Mouse (Mus musculus) layer of hippocampus, postnatal 10 days (tissue): ENCODE data around the gene Limk2. TPM values are rescaled to one million over a fixed set of nuclear protein-coding genes. Genes with fewer than 3 reads are reported as not detected.
A peak's percentile ranks its signal among the peaks of the same experiment; 100 is the strongest.

Experiments used
- DNase-seq, 2 experiments: peaks; one replicate each; pipeline ENCODE4 v3.0.0; 2021; ENCODE audit warnings: low spot score in 2 of 2
- long read RNA-seq: library from polyadenylated mRNA; stranded (forward); transcript quantifications from one replicate; pipeline ENCODE4 v2.0.0, GENCODE M21; 2023
- total RNA-seq, 2 experiments: library from RNA; stranded (reverse); gene quantifications; 2 replicates each; pipeline ENCODE4 v1.2.3; 2021

The Limk2 gene
- total RNA-seq: 100 to 1,000 TPM; 108 to 126 TPM
- long read RNA-seq, transcript Limk2-203 (15 exons, 3,693 nt): major isoform, 14 of 58 reads
- long read RNA-seq, partial matches to known transcripts: 19 of 58 reads
- long read RNA-seq, other reads (novel, unspliced or antisense): 22 of 58 reads

DNA sequence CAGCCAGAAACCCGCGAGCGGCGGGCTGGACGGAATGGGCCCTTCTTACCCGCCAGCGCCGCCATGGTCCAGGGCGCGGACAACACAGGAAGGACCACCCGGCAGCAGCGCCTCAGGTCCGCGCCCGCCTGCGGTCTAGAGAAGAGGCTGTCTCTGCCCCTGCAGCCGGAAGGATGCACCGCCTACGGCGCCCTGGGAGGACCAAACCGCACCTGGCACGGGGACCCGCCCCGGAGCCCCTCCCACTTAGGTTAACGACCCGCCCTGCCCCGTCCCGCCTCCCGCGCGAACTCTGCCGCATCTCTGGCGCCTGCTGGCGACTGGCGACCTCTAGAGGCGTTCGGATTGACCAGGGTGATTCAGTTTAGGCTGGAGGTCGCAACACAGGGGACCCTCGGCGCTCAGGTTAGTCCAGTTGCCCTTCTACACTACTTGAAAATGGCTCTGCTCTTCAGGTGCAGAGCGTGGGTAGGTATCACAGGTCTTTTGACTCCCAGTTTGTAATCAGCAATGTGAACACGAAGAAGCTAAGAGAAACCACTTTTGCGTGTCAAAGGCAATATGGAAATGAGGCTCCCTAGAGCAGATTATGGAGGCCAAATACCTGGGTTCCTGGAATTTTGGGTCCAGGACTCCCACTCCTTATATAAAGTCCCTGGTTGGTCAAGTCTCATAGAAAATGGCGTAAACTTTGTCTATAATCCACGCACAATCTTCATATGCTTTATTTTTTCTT, at the start of gene Limk2:
Gene Limk2 (minus strand): TSS at position 193 of the 736 bp plus-strand sequence.
- peak; percentile 82 to 89 for DNase-seq

DNA sequence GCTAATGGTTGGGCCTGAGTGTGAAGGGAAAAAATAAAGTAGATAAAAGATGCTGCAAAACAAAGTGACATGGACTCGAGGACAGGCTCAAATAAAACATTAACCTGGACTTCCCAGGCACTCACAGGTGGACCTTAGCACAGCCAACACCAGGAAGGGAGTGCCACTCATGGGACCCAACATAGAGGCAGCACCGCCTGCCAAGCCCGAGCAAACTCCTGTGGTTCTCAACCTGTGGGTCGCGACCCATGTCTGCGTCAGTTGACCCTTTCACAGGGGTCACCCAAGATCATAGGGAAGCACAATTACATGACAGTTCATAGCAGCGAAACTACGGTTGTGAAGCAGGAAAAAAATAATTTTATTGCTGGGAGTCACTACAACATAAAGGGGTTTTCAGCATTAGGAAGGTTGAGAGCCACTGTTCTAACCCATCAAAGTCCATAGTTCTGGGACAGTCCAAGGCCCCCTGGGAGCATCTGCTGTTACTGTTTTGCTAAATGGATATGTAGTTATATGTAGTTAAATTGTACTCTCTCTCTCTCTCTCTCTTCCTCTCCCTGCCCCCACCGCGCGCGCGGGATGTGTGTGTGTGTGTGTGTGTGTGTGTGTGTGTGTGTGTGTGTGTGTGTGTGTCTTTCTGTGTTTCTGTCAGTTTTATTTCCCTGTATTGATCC, 49.6 kb upstream of the Limk2 start:
- DNase-seq: no peak

DNA sequence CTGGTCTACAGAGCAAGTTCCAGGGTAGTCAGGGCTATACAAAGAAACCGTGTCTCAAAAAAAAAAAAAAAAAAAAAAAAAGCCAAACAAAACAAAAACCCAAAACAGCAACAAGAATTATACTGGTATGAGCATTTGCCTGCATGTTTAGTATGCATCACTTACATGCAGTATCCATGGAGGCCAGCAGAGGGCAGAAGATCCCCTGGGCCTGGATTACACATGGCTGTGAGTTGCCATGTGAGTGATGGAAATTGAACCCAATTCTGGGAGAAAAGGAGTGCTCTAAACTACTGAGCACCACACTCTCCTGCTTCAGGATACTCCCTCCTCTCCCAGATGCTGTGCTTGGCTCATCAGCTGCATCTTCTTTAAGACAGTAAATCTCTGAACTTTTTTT, 47.4 kb upstream of the Limk2 start:
- DNase-seq: peak; percentile 83 to 84

DNA sequence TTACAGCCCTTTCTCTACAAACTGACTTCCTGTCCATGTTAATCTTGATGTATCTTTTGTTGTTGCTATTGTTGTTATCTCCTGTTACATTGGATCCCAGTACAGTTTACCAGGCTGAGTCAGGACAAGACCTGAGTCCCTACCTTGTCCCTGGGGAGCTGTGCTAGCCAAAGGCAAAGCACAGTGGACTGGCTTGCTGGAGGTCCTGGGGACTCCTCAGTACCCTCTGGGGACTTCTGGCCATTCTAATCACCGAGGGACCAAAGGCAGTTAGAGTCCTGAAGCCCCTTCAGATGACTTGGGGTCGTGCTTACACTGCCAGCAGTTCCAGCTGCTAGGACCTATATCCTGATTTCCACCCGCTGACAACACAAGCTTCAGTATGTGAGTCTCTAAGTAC, 45.5 kb upstream of the Limk2 start:
- DNase-seq: no peak

DNA sequence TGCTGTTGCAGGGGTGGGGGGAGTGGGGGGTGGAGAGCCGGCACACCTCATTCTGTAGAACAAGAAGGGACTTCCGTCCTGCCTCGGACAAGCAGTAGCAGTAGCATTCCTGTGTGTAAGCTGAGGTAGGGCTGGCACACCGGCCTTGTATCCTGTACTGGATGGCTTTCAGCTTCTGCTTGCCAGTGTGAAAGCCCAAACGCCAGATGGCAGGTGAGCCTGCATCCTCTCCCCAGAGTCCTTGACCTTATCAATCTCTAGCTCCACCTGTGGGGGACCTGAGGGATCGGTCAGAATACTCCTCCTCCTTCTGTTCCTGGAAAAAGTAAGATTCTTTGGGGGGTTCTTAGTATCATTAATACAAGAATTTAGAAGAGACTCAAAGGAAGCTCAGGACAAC, 44.5 kb upstream of the Limk2 start:
- no peak for DNase-seq

DNA sequence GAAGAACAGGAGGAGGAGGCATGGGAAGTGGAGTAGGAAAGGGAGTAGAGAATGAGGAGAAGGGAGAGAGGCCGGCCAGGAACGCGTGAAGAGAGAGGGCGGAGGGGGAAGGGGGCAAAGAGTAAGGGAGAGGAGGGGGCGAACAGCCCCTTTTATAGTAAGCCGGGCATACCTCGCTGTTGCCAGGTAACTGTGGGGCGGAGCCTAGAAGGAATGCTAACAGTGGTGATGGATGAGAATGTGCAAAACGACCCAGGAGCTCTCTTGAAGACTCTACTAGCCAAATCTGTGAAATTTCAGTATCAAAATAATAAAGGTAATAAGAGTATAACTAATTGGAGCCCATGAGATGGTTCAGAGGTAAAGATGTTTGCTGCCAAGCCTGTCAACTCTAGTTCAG, 43.8 kb upstream of the Limk2 start:
- peak; percentile 23 to 29 for DNase-seq

DNA sequence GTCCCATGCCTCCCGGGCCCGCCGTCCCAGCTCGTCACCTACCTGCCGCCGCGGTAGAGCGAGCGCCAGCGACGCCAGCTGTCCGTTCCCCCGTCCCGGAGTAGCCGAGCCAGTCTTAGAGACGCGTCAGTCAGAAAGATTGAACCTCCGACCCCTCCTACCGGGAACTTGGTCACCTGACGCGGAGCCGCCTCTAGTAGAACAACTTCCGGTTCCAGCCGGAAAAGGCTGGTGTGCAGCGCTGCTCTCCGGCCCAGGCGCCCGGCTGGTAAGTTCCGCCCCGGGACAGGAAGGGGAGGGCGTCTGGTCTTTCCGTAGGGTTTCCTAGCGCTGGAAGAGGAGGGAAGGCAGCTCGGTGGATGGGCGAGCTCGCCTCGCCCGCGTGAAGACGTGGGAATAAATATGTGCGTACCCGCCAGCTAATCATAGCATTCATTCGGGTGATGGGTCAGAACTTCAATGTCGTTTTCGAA, 43.2 kb upstream of the Limk2 start, which contains the start of gene Rnf185:
Gene Rnf185 (minus strand): TSS at position 197 of the 473 bp plus-strand sequence.
- DNase-seq: peak; percentile 90 to 93

DNA sequence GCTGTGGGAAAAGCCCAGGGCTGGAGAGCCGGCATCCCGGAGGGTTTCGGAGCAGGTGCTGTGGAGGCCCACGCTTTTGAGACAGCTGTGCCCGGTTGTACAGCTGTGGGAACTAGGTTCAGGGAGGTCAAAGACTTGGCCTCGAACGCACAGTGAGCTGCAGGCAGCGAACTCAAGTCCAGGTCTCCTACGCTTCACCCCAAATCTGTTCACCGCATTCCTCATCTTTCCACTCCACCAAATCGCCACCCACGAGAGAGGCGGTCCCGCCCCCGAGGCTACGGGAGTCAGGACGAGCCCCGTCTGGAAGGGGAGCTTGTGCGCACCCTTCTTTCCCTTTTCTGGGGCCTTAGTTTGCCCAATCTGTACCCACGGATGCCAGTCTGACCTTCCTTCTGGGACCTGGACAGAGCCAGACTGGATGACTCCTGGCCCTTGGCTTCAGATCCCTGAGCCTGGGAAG, 42.7 kb upstream of the Limk2 start:
- DNase-seq: no peak

DNA sequence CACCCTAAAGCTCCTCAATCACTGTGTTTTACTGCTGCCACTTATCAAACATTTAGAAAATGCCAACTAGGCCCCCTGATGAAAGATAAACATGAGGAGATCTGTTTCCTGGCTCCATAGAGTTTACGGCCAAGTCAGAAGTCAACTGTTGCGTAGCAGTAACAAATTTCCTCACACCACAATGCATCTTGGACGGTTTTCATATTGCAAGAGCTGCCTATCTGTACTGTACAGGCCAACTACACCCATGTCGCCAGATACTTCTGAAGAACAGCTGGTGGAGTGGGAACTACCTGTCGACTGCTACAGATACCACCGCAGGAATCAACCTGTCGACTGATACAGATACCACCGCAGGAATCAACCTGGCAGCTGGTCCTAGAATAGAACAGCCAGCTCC, 35.9 kb upstream of the Limk2 start:
- DNase-seq: no peak

DNA sequence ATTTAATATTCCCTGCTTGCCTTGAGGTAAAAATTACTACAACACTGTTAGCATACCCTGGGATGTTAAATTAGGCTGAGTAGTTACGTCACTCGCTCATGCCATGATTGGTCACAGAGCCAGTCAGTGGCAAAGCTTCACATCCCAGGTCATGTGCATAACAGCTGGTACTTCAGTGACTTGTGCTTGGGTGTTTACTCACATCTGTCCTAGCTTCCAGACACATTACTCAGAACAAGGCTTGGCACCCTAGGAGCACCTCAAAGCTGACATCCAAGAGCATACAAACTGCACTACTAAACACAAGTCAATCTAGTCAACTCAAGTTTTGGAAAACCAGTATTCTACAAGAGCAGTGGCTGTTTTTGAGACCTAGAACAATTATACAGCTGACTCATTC, 34.1 kb upstream of the Limk2 start:
- DNase-seq: no peak

DNA sequence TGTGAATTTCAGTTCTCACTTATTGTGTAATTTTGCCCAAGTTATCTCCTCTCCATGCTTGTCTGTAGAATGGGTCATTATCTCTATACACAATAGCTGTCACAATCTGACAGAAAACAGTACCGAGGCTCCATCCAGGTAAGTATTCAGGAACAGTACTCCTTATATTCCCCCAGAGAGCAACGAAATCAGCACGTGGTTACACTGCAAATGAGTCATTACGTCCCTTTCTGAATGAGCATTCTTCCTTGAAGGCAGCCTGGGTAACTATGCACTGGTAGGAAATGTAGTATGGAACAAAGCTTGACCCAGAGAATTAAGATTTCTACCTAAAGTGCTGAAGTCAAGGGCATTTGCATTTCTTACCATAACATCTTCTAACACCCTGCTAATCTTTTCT, 33.7 kb upstream of the Limk2 start:
- DNase-seq: no peak

DNA sequence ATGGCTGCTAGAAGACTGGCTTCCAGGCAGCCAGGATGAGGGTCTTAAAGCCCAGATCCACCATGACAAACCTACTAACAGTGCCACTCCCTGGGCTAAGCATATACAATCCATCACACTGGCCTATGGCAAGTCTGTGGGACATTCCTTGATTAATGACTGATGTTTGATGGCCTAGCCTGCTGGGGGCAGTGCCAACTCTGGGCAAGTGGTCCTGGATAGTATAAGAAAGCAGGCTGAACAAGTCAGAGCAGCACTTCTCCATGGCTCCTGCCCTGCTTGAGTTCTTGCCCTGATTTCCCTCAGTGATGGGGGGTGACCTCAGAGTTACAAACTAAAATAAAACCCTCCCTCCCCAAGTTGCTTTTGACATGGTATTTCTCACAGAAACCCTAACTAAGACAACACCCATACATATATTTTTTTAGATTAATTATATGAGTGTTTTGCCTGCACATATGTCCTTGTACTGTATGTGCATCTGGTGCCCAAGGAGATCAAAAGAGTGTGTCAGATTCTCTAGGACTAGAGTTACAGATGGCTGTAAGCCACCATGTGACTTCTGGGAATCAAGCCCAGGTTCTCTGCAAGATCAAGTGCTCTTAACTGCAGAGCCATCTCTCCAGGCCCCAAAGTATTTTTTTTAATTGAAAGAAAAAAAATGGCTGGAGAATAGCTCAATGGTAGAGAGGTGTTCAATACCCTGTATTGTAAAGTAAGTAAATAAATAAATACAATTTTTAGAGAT, 32.9 kb upstream of the Limk2 start:
- DNase-seq: no peak

DNA sequence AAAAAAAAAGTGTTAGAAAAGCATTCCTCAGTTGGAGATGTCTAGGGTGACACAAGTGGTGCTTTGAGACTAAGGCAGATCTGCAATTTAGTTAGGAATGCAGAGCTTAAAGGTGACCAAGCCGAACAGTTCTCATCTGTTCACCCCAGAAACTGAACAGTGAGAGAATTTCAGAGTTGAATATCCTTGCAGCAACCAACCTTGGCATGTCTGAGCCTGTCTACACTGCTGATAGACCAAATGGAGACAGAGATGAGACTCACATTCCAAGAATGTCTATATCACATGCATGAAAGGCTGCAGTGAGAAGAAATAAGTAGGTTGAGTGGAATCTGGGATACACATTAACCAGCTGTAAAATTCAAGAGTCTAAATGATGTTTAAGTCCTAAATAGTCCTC, 28.6 kb upstream of the Limk2 start:
- no peak for DNase-seq

DNA sequence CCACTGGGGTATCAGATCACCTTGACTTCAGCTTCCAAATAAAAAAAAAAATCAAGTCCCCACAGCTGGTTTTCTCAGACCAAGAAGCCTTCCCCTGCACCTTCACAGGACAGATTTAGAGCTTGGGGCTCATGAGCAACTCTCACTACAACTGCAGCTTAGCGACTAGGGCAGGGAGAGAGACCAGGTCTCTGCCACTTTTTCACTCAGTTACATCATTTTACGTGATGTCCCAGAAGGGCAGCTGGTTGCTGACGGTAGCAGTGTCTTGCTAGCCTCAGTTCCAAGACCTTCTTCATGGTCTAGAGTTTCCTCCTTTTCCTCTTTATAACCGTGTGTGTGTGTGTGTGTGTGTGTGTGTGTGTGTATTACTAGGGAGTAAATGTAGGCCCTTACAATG, 24.8 kb upstream of the Limk2 start:
- DNase-seq: no peak

DNA sequence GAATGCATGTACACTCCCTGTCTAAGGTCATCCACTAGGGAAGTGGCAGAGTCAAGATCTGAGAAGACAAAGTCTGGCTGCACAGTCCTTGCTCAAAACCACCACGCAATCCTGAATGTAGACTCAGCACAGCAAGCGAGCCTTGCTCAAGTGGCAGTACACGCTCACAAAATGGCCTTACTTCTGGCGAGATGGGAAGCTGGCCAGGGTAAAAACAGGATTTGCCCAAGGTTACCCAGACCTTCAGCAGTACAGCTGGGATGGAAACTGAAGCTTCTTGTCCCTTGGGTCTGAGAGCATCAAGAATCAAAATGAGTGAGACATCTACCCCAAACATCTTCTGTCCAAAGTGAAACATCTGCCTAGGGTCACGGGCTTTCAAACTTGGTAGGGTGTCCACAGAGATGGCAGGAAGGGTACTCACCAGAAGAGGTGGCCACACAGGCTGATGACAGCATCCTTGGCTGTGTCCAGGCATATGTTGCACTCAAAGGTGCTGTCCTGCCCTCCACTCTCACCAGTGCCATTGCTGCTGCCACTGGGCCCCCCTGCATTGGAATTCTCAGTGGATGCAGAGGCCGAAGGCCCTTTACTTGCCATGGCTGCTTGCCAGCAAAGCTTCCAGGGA, 23.1 kb upstream of the Limk2 start:
- DNase-seq: no peak

DNA sequence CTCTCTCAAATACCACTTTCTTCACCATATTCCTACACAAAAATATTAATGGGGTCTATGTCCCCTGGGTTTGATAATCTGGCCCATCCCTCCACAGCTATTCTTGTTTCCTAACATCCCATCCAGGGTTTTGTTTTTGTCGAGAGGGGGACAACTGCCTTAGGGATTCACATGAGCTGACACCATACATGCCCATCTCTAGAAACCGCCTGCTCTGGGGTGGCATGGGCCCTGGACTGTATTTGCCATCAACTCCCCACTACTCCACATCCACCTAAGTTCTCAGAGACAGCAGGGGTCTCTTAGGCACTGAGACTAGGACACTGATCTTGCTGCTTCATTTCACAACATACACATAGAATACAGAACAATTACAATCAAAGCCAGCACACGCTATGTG, 22.5 kb upstream of the Limk2 start:
- no peak for DNase-seq

DNA sequence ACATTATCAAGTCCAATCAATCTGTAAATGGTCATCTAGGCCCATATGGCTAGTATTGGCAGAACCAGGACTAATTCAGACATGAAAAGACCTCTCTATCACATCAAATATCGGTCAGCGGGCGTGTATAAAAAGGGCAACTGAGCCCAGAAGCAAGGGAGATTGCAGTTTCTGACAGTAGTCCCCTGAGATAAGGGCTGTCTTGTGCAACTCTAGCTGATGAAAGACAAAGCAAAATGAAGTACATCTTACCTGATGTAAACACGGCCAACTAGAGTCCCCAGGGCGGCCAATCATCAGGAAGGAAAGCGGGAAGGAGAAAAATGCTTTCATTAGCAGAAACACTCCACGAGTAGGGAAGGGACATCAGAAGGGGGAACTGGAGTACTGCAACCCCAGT, 19.6 kb upstream of the Limk2 start:
- no peak for DNase-seq

DNA sequence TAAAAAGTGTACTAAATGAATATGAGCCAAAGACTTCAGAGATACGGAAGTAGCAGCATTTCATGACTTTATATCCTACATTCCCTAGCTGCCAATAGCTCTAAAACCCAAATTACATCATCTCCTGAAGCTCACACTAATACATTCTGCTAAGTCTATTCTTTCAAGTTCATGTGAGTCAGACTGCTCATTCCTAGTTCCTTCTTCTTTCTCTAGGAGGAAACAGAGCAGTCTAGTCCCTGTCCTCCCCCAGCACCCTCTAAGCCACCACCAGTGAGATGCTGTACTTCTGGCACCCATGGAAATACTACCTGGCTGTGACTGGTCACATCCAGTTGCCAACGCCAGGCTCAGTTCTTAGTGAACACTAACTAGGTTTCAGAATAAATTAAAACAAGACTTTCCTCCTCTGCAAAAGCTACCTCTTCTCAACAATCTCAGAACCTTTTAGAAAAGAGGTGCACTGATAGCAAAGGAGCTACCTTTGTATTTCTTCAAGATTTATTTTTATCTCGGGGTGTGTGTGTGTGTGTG, 18.8 kb upstream of the Limk2 start:
- DNase-seq: no peak

DNA sequence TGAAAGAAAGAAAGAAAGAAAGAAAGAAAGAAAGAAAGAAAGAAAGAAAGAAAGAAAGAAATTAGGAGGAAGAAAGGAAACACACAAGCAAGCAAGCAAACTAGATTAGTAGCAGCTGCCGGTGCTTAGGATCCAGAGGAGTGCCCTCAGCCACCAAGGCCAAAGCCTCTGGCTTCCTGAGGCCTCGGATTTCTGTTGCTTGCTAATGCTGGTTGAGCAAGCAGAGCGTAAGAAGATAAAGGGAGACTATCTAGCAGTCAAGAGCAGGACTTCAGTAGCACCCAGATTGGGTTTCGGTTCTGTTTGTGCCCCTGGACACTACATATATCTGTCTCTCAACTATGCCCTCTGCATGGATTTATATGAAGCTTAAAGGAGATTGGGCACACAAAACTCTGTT, 13.3 kb upstream of the Limk2 start:
- DNase-seq: no peak

DNA sequence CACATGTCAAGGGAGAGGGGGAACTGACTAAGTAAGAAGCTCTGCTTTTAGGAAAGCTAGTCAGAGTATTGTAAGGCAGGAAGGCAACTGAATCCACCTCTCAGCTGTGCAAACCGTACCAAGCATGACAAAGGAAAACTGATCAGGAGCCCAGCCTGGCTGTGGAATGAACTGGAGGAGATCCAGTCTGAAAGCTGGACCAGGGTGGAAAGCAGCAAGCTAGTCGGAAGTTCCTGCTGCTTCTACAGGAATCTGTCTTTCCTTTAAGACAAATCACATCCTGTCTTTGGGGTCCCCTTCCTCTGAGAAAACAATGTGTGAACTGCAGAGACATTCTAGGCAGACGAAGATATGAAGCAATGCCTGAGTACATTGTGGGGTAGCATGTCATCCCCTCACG, 9.8 kb upstream of the Limk2 start:
- peak in 1 of 2 experiments; percentile 27 for DNase-seq

DNA sequence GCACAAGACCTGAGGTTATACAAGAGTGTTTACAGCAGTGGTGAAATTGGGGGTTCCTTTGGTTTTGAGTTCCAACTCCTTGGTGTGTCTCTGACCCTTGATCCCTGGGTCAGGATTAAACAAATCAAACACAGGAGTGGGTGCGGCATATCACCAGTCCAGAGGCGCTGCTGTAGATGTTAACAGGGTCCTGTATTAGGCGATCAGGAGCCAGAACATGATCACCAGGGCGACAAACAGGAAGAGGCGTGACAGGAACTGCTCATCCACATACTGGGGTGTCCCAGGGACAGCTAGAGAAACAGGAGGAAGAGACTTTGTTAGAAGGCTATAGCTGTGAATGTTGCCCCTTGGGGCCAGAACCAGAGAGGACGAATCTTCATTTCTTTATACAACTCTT, 8.8 kb upstream of the Limk2 start:
- no peak for DNase-seq
